Mouse (Mus musculus): ENCODE data around the gene Trim46. TPM values are rescaled to one million over a fixed set of nuclear protein-coding genes. Genes with fewer than 3 reads are reported as not detected.
A peak's percentile ranks its signal among the peaks of the same experiment; 100 is the strongest.

The Trim46 gene
- total RNA-seq, 1 experiment: 3.1 TPM

GRCm38 (mm10) chr3:89254994-89255393 lies 8.9 kb upstream of the Trim46 start:
- Histone ChIP-seq H3K9me3 (ENCODE audit: control insufficient read depth, insufficient read depth, low read depth, low read length) (no peaks in the 10 kb centered on the region), H3K4me3 (ENCODE audit: insufficient read depth in 1 of 2, low read depth in 1 of 2, low read length in 2 of 2, poor library complexity in 1 of 2, severe bottlenecking in 1 of 2) (no peak overlapping the region), H3K9ac (ENCODE audit: insufficient read depth, low read depth, low read length, poor library complexity, severe bottlenecking) (no peak overlapping the region), H3K27ac (ENCODE audit: insufficient read depth, low read depth, low read length, poor library complexity, severe bottlenecking) (no peak overlapping the region), H3K36me3 (ENCODE audit: control insufficient read depth, insufficient read depth, low read length, poor library complexity, severe bottlenecking) (no peaks in the 10 kb centered on the region), H3K4me1 (ENCODE audit: control insufficient read depth in 2 of 2, insufficient read depth in 2 of 2, low read length in 2 of 2, poor library complexity in 1 of 2) (peaks cover 1 to 19% of the 10 kb centered on the region in 2 experiments; a peak in 2 of 4 replicates)
- TF ChIP-seq MAFK (IDR thresholded peaks at IDR 0.05; ENCODE audit: insufficient read depth, low read depth, low read length) (no peak), HCFC1 (IDR thresholded peaks at IDR 0.05; ENCODE audit: borderline replicate concordance, insufficient read depth, low read length) (no peak)
- in situ Hi-C loops (cut with MboI; ENCODE audit: low sequenced_read_pairs in 2 of 2, unreplicated experiment in 2 of 2): no loop called here
- DNase-seq (ENCODE audit: low read depth, low spot score): no peak

DNA sequence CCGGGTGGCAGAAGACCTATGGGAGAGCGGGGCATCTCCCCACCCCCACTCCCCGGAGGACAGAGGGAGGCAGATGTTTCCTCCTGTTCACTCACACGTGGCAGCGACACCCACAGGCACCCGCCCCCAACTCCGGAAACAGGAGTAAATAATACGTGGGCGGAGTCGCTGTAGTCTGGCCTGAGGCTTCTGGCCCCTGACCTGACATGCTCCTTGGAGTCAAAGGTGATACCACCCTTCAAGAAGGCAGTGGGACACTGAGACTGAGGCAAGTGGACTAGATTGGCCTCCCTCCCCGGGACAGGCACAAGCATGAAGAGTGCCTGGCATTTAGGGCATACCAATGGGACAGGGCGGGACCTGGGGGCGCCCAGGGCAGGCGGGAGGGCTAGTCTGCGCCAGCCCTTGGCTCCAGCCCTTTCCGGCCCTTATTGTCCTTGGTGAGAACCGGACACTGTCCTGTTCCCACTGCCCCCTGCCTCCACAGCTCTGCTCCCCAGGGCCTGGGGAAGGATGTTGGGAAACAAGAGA lies 5.3 kb upstream of the Trim46 start:
- Histone ChIP-seq H3K4me3 (ENCODE audit: insufficient read depth in 1 of 2, low read depth in 1 of 2, low read length in 2 of 2, poor library complexity in 1 of 2, severe bottlenecking in 1 of 2) (peak overlapping the region; percentile 20 to 54; a peak in 3 of 4 replicates), H3K9ac (ENCODE audit: insufficient read depth, low read depth, low read length, poor library complexity, severe bottlenecking) (peak overlapping the region; percentile 33; the same call in 1 of the 2 replicates), H3K9me3 (ENCODE audit: control insufficient read depth, insufficient read depth, low read depth, low read length) (no peaks in the 10 kb centered on the region), H3K4me1 (ENCODE audit: control insufficient read depth in 2 of 2, insufficient read depth in 2 of 2, low read length in 2 of 2, poor library complexity in 1 of 2) (peaks cover 1 to 21% of the 10 kb centered on the region in 2 experiments; a peak in 2 of 4 replicates), H3K27ac (ENCODE audit: insufficient read depth, low read depth, low read length, poor library complexity, severe bottlenecking) (peak overlapping the region; percentile 1; the same call in 1 of the 2 replicates), H3K36me3 (ENCODE audit: control insufficient read depth, insufficient read depth, low read length, poor library complexity, severe bottlenecking) (peaks cover 10% of the 10 kb centered on the region; the same call in 1 of the 2 replicates)
- in situ Hi-C loops (cut with MboI; ENCODE audit: low sequenced_read_pairs in 2 of 2, unreplicated experiment in 2 of 2): no loop called here
- DNase-seq (ENCODE audit: low read depth, low spot score): no peak
- no peak for TF ChIP-seq ZNF384 (IDR thresholded peaks at IDR 0.05; ENCODE audit: low read depth, low read length)
- TF ChIP-seq ZC3H11A (IDR thresholded peaks at IDR 0.05; ENCODE audit: borderline replicate concordance, low read depth, low read length): no peak
- TF ChIP-seq CHD2 (IDR thresholded peaks at IDR 0.05; ENCODE audit: low read depth, low read length): no peak
- no peak for TF ChIP-seq HCFC1 (IDR thresholded peaks at IDR 0.05; ENCODE audit: borderline replicate concordance, insufficient read depth, low read length)
- no peak for TF ChIP-seq MAFK (IDR thresholded peaks at IDR 0.05; ENCODE audit: insufficient read depth, low read depth, low read length)

GRCm38 (mm10) chr3:89250435-89251040 lies 4.4 kb upstream of the Trim46 start:
- H3K9me3 ChIP-seq (ENCODE audit: control insufficient read depth, insufficient read depth, low read depth, low read length): no peaks in the 10 kb centered on the region
- H3K36me3 ChIP-seq (ENCODE audit: control insufficient read depth, insufficient read depth, low read length, poor library complexity, severe bottlenecking): peaks cover 10% of the 10 kb centered on the region; the same call in 1 of the 2 replicates
- peak overlapping the region; percentile 39; the same call in 1 of the 2 replicates for H3K27ac ChIP-seq (ENCODE audit: insufficient read depth, low read depth, low read length, poor library complexity, severe bottlenecking)
- TF ChIP-seq HCFC1 (IDR thresholded peaks at IDR 0.05; ENCODE audit: borderline replicate concordance, insufficient read depth, low read length) (no peak), CHD2 (IDR thresholded peaks at IDR 0.05; ENCODE audit: low read depth, low read length) (no peak), ZNF384 (IDR thresholded peaks at IDR 0.05; ENCODE audit: low read depth, low read length) (no peak), ZC3H11A (IDR thresholded peaks at IDR 0.05; ENCODE audit: borderline replicate concordance, low read depth, low read length) (no peak), MAFK (IDR thresholded peaks at IDR 0.05; ENCODE audit: insufficient read depth, low read depth, low read length) (peak; percentile 77)
- in situ Hi-C loops (cut with MboI; ENCODE audit: low sequenced_read_pairs in 2 of 2, unreplicated experiment in 2 of 2): no loop called here
- no peak for DNase-seq (ENCODE audit: low read depth, low spot score)
- H3K4me3 ChIP-seq (ENCODE audit: insufficient read depth in 1 of 2, low read depth in 1 of 2, low read length in 2 of 2, poor library complexity in 1 of 2, severe bottlenecking in 1 of 2): no peak overlapping the region
- no peak overlapping the region for H3K9ac ChIP-seq (ENCODE audit: insufficient read depth, low read depth, low read length, poor library complexity, severe bottlenecking)
- H3K4me1 ChIP-seq (ENCODE audit: control insufficient read depth in 2 of 2, insufficient read depth in 2 of 2, low read length in 2 of 2, poor library complexity in 1 of 2): peaks cover 5 to 23% of the 10 kb centered on the region in 2 experiments; a peak in 3 of 4 replicates

DNA sequence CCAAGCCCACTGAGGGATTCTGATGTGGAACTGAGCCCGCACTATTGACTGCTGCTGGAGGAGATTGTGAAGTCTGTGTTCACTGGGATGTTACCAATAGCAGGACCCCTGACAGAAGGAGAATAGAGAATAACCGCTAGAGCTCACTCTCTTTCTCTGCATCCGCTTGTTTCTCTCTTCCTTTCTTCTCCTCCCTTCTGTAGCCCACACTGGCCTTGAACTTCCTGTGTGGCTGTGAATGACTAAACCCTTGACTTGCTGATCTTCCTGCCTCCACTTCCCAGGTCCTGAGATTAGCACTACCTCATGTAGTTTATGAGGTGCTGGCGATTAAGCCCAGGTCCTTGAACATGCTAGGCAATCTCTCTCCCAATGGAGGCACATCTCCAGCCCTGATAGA lies 1.4 kb upstream of the Trim46 start:
- no peak for DNase-seq (ENCODE audit: low read depth, low spot score)
- in situ Hi-C loops (cut with MboI; ENCODE audit: low sequenced_read_pairs in 2 of 2, unreplicated experiment in 2 of 2): no loop called here
- peaks cover 5 to 35% of the 10 kb centered on the region in 2 experiments; a peak in 3 of 4 replicates for H3K4me1 ChIP-seq (ENCODE audit: control insufficient read depth in 2 of 2, insufficient read depth in 2 of 2, low read length in 2 of 2, poor library complexity in 1 of 2)
- TF ChIP-seq MAFK (IDR thresholded peaks at IDR 0.05; ENCODE audit: insufficient read depth, low read depth, low read length): no peak
- TF ChIP-seq ZNF384 (IDR thresholded peaks at IDR 0.05; ENCODE audit: low read depth, low read length): no peak
- no peak for TF ChIP-seq ZC3H11A (IDR thresholded peaks at IDR 0.05; ENCODE audit: borderline replicate concordance, low read depth, low read length)
- TF ChIP-seq HCFC1 (IDR thresholded peaks at IDR 0.05; ENCODE audit: borderline replicate concordance, insufficient read depth, low read length): no peak
- no peak for TF ChIP-seq CHD2 (IDR thresholded peaks at IDR 0.05; ENCODE audit: low read depth, low read length)
- peaks cover 10% of the 10 kb centered on the region; the same call in 1 of the 2 replicates for H3K36me3 ChIP-seq (ENCODE audit: control insufficient read depth, insufficient read depth, low read length, poor library complexity, severe bottlenecking)
- H3K9me3 ChIP-seq (ENCODE audit: control insufficient read depth, insufficient read depth, low read depth, low read length): no peaks in the 10 kb centered on the region
- peak overlapping the region in 1 of 2 experiments; percentile 74; a peak in 1 of 4 replicates for H3K4me3 ChIP-seq (ENCODE audit: insufficient read depth in 1 of 2, low read depth in 1 of 2, low read length in 2 of 2, poor library complexity in 1 of 2, severe bottlenecking in 1 of 2)
- peak overlapping the region; percentile 41; the same call in 1 of the 2 replicates for H3K9ac ChIP-seq (ENCODE audit: insufficient read depth, low read depth, low read length, poor library complexity, severe bottlenecking)
- no peak overlapping the region for H3K27ac ChIP-seq (ENCODE audit: insufficient read depth, low read depth, low read length, poor library complexity, severe bottlenecking)

Measured in ES-E14 (cell line).